Mouse (Mus musculus): ENCODE measurements around the gene Foxn3.

GRCm38 (mm10) chr12:99334026-99334425 lies 229.4 kb downstream of the Foxn3 start:
- no peak for TF ChIP-seq CTCF (IDR thresholded peaks at IDR 0.05; ENCODE audit: extremely low read depth, insufficient read depth, insufficient read length, insufficient replicate concordance)
- no peak for TF ChIP-seq POLR2A (IDR thresholded peaks at IDR 0.05; ENCODE audit: low read depth, low read length)

Measured in spleen, adult 2 months (tissue).